In the genomic region with DNA sequence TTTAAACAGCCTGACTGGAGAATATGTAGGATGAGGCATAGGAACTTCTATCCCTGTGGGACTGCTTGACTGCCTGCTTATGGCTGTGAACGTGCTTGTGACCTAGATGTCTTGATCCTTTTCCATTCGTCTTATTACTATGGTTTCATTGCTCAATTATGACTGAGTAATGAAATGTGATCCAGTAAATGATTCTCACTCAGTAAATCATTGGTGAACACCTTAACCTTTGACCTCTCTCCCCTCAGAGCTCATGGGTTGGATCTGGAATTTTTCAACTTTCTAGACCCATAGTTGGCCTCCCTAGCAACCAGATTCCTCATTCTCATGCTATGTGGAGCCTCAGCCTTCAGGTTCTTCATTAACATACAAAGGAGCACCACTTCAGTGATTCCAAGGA, we compare ENCODE assay signal across 22 mouse cellular contexts.
"Had no signal": no experiment of that assay in that cellular context is flagged by ENCODE, and none has a peak within 500 bp of the region (broad histone marks: within the 10 kb centered on the region; RNA-seq: fewer than 3 reads in every experiment).

No protein-coding gene starts in this region.

- H3K4me3 ChIP-seq: kidney, embryonic 15.5 days; layer of hippocampus, adult 2 months; limb, embryonic 10.5 days; limb, embryonic 13.5 days; liver, embryonic 12.5 days; liver, embryonic 15.5 days; lung, embryonic 15.5 days; midbrain, embryonic 10.5 days; neural tube, embryonic 12.5 days; neural tube, embryonic 15.5 days; stomach, embryonic 15.5 days had no signal

- H3K9ac ChIP-seq: kidney, embryonic 15.5 days; limb, embryonic 13.5 days; liver, embryonic 12.5 days; liver, embryonic 15.5 days; lung, embryonic 15.5 days; neural tube, embryonic 12.5 days; neural tube, embryonic 15.5 days; stomach, embryonic 15.5 days had no signal

- H3K4me2 ChIP-seq: kidney, embryonic 15.5 days; limb, embryonic 13.5 days; liver, embryonic 12.5 days; liver, embryonic 15.5 days; lung, embryonic 15.5 days; neural tube, embryonic 12.5 days; neural tube, embryonic 15.5 days; stomach, embryonic 15.5 days had no signal

- ATAC-seq: intestine, postnatal 0 days; liver, embryonic 12.5 days had no signal

- H3K27me3 ChIP-seq: kidney, embryonic 15.5 days; limb, embryonic 13.5 days; liver, embryonic 12.5 days; liver, embryonic 15.5 days; lung, embryonic 15.5 days; megakaryocyte, embryonic 14.5 days; neural tube, embryonic 12.5 days; neural tube, embryonic 15.5 days; stomach, embryonic 15.5 days had no signal

- H3K27ac ChIP-seq: kidney, embryonic 15.5 days; layer of hippocampus, adult 2 months; limb, embryonic 10.5 days; limb, embryonic 13.5 days; liver, embryonic 12.5 days; liver, embryonic 15.5 days; lung, embryonic 15.5 days; midbrain, embryonic 10.5 days; neural tube, embryonic 12.5 days; neural tube, embryonic 15.5 days; stomach, embryonic 15.5 days had no signal

- H3K9me3 ChIP-seq: kidney, embryonic 15.5 days; limb, embryonic 10.5 days; limb, embryonic 13.5 days; liver, embryonic 12.5 days; liver, embryonic 15.5 days; lung, embryonic 15.5 days; megakaryocyte, embryonic 14.5 days; midbrain, embryonic 10.5 days; neural tube, embryonic 12.5 days; neural tube, embryonic 15.5 days; stomach, embryonic 15.5 days had no signal

- DNase-seq: kidney, postnatal 14 days; layer of hippocampus, adult 9-11 months; liver; lung, postnatal 14 days; midbrain, embryonic 14.5 days; right cerebral cortex, adult 18-20 months; right cerebral cortex, postnatal 14 days; right cerebral cortex, postnatal 4 days; thymus, postnatal 25 days had no signal

- H3K36me3 ChIP-seq: kidney, embryonic 15.5 days; limb, embryonic 10.5 days; limb, embryonic 13.5 days; liver, embryonic 12.5 days; liver, embryonic 15.5 days; lung, embryonic 15.5 days; midbrain, embryonic 10.5 days; neural tube, embryonic 12.5 days; neural tube, embryonic 15.5 days; stomach, embryonic 15.5 days had no signal

- H3K4me1 ChIP-seq: kidney, embryonic 15.5 days; limb, embryonic 13.5 days; midbrain, embryonic 10.5 days; neural tube, embryonic 12.5 days; neural tube, embryonic 15.5 days; stomach, embryonic 15.5 days had no signal
